Comparison of ENCODE assay signal across 23 mouse cellular contexts in genomic region chr10:36835836-36836516, GRCm38 (mm10).
DNase-seq lines count a peak whose midpoint lies in the region; ATAC-seq lines count a peak whose summit lies in the region.
"Had no signal": no experiment of that assay in that cellular context is flagged by ENCODE, and none has a peak within 500 bp of the region (broad histone marks: within the 10 kb centered on the region; RNA-seq: fewer than 3 reads in every experiment).

No protein-coding gene starts in this region.

- no peak overlapping the region for H3K9ac ChIP-seq in kidney, embryonic 16.5 days (replicated peaks; ENCODE audit: low read length)
- H3K9ac ChIP-seq: embryonic facial prominence, embryonic 15.5 days; heart, embryonic 15.5 days; hindbrain, embryonic 14.5 days had no signal

- H3K4me2 ChIP-seq in kidney, embryonic 16.5 days (replicated peaks; ENCODE audit: low read depth, low read length): no peak overlapping the region
- H3K4me2 ChIP-seq: embryonic facial prominence, embryonic 15.5 days; heart, embryonic 11.5 days; heart, embryonic 15.5 days; hindbrain, embryonic 14.5 days had no signal

- H3K36me3 ChIP-seq in kidney, embryonic 16.5 days (ENCODE audit: insufficient read depth, low read length): no peaks in the 10 kb centered on the region
- H3K36me3 ChIP-seq in midbrain, embryonic 10.5 days: no peaks in the 10 kb centered on the region
- H3K36me3 ChIP-seq: embryonic facial prominence, embryonic 15.5 days; forebrain, embryonic 10.5 days; heart, embryonic 15.5 days; hindbrain, embryonic 10.5 days had no signal

- WGBS in kidney, embryonic 16.5 days: 55% methylated on average over 5 of the region's 5 CpGs
- WGBS in midbrain, embryonic 10.5 days: 89% methylated on average over 5 of the region's 5 CpGs

- DNase-seq in kidney, adult 11 months: peak; percentile 15
- DNase-seq in kidney, postnatal 10 days: no peak
- peak; percentile 8 to 29 for DNase-seq in kidney, adult 8-10 months
- DNase-seq in embryo, embryonic 10 days (ENCODE audit: low spot score): no peak
- no peak for DNase-seq in midbrain, embryonic 10.5 days (ENCODE audit: low spot score)
- DNase-seq: adrenal gland, adult 2 months; adrenal gland, postnatal 25 days; cerebellum, adult 18-20 months; cerebellum, adult 9-11 months; cerebellum, postnatal 36 days; embryo, embryonic 11 days; gastrocnemius, adult 2 months; heart, adult 18-20 months had no signal

- no peaks in the 10 kb centered on the region for H3K27me3 ChIP-seq in kidney, embryonic 16.5 days (ENCODE audit: insufficient read depth, low read length)
- no peaks in the 10 kb centered on the region for H3K27me3 ChIP-seq in midbrain, embryonic 10.5 days (ENCODE audit: low read depth, poor library complexity, severe bottlenecking)
- H3K27me3 ChIP-seq: embryonic facial prominence, embryonic 15.5 days; heart, embryonic 15.5 days had no signal

- H3K27ac ChIP-seq in kidney, embryonic 16.5 days (ENCODE audit: low read length): no peak overlapping the region
- H3K27ac ChIP-seq in midbrain, embryonic 10.5 days (replicated peaks): no peak overlapping the region
- H3K27ac ChIP-seq: embryonic facial prominence, embryonic 15.5 days; forebrain, embryonic 10.5 days; gastrocnemius, adult 2 months; heart, embryonic 15.5 days; hindbrain, embryonic 10.5 days; hindbrain, embryonic 14.5 days had no signal

- H3K4me1 ChIP-seq in kidney, embryonic 16.5 days (ENCODE audit: insufficient read depth, low read length): no peaks in the 10 kb centered on the region
- no peaks in the 10 kb centered on the region for H3K4me1 ChIP-seq in midbrain, embryonic 10.5 days
- H3K4me1 ChIP-seq: embryonic facial prominence, embryonic 15.5 days; forebrain, embryonic 10.5 days; heart, embryonic 15.5 days; hindbrain, embryonic 10.5 days had no signal

- H3K4me3 ChIP-seq in kidney, embryonic 16.5 days (ENCODE audit: low read length): no peak overlapping the region
- no peak overlapping the region for H3K4me3 ChIP-seq in midbrain, embryonic 10.5 days
- H3K4me3 ChIP-seq: embryonic facial prominence, embryonic 15.5 days; erythroblast, embryonic 14.5 days; forebrain, embryonic 10.5 days; gastrocnemius, adult 2 months; heart, embryonic 15.5 days; hindbrain, embryonic 10.5 days had no signal

- no peaks in the 10 kb centered on the region for H3K9me3 ChIP-seq in kidney, embryonic 16.5 days (ENCODE audit: low read length)
- H3K9me3 ChIP-seq in midbrain, embryonic 10.5 days (replicated peaks): no peaks in the 10 kb centered on the region
- H3K9me3 ChIP-seq: embryonic facial prominence, embryonic 15.5 days; forebrain, embryonic 10.5 days; heart, embryonic 15.5 days; hindbrain, embryonic 10.5 days had no signal

- ATAC-seq in kidney, embryonic 16.5 days (ENCODE audit: low FRiP score, low TSS enrichment): peak; percentile 78
- ATAC-seq in monocyte, adult 5-6 weeks (replicated peaks; ENCODE audit: insufficient number of reproducible peaks, low FRiP score, low TSS enrichment, poor library complexity, severe bottlenecking): no peak
- ATAC-seq: forebrain, embryonic 14.5 days had no signal

Comparison
In these comparisons a context has a peak if more than half of its experiments do, and no peak if none do; other contexts are left out.
1. DNase-seq: peak in kidney, adult 11 months (single experiment) and kidney, adult 8-10 months (2 of 2); none in kidney, postnatal 10 days (single experiment), embryo, embryonic 10 days (single experiment) and midbrain, embryonic 10.5 days (single experiment).